8 mouse cellular contexts compared by ENCODE assay signal in genomic region chr7:101311061-101311460, GRCm38 (mm10). TPM values are rescaled to one million over a fixed set of nuclear protein-coding genes. Genes with fewer than 3 reads are reported as not detected.
DNase-seq lines count a peak whose midpoint lies in the region; ATAC-seq and TF ChIP-seq lines count a peak whose summit lies in the region.

No protein-coding gene starts in this region.

- H3K9ac ChIP-seq in heart, embryonic 11.5 days (ENCODE audit: low read depth, low read length): peak overlapping the region; percentile 72; the same call in 1 of the 2 replicates

- H3K27me3 ChIP-seq in heart, embryonic 11.5 days (ENCODE audit: control insufficient read depth, insufficient read depth, low read length): no peaks in the 10 kb centered on the region
- peaks cover 15% of the 10 kb centered on the region for H3K27me3 ChIP-seq in G1E (ENCODE audit: insufficient read depth, low read length)
- no peaks in the 10 kb centered on the region for H3K27me3 ChIP-seq in hindbrain, embryonic 10.5 days (ENCODE audit: insufficient read depth, poor library complexity, severe bottlenecking)

- no peak overlapping the region for H3K27ac ChIP-seq in heart, embryonic 11.5 days (ENCODE audit: low read depth, low read length)
- peak overlapping the region; percentile 90 for H3K27ac ChIP-seq in hindbrain, embryonic 10.5 days
- peak overlapping the region; percentile 88 for H3K27ac ChIP-seq in macrophage

- no peaks in the 10 kb centered on the region for H3K79me2 ChIP-seq in macrophage (ENCODE audit: inconsistent target)

- no peaks in the 10 kb centered on the region for H3K36me3 ChIP-seq in heart, embryonic 11.5 days (ENCODE audit: control insufficient read depth, insufficient read depth, low read length)
- no peaks in the 10 kb centered on the region for H3K36me3 ChIP-seq in G1E (replicated peaks)
- H3K36me3 ChIP-seq in hindbrain, embryonic 10.5 days: no peaks in the 10 kb centered on the region
- H3K36me3 ChIP-seq in macrophage (ENCODE audit: inconsistent target): no peaks in the 10 kb centered on the region

- TF ChIP-seq CTCF in G1E (IDR thresholded peaks at IDR 0.05; ENCODE audit: low read depth, low read length): no peak

- H3K4me3 ChIP-seq in heart, embryonic 11.5 days (ENCODE audit: low read depth, low read length): peak overlapping the region; percentile 51
- peak overlapping the region; percentile 74; the same call in 1 of the 2 replicates for H3K4me3 ChIP-seq in G1E (ENCODE audit: low read depth, low read length)
- peak overlapping the region; percentile 59 for H3K4me3 ChIP-seq in hindbrain, embryonic 10.5 days
- H3K4me3 ChIP-seq in macrophage (ENCODE audit: inconsistent target): peak overlapping the region; percentile 52

- no peak for ATAC-seq in heart, embryonic 11.5 days (replicated peaks; ENCODE audit: insufficient number of reproducible peaks, low FRiP score, low TSS enrichment)
- no peak for ATAC-seq in G1E (ENCODE audit: extremely low read depth, insufficient number of reproducible peaks, low FRiP score, poor library complexity, severe bottlenecking)

- DNase-seq in heart, postnatal 4 days: no peak
- no peak for DNase-seq in G1E (ENCODE audit: low spot score)
- DNase-seq in hindbrain, embryonic 10.5 days (ENCODE audit: low spot score): no peak
- no peak for DNase-seq in adrenal gland, postnatal 14 days
- no peak for DNase-seq in layer of hippocampus, adult 11-12 months (ENCODE audit: low spot score)
- DNase-seq in layer of hippocampus, postnatal 25 days (ENCODE audit: extremely low spot score in 1 of 2, low spot score in 1 of 2): no peak

- 19% methylated on average over 2 of the region's 2 CpGs for WGBS in heart, embryonic 11.5 days (ENCODE audit: insufficient replicate concordance)
- WGBS in hindbrain, embryonic 10.5 days: 43% methylated on average over 2 of the region's 2 CpGs
- 17% methylated on average over 2 of the region's 2 CpGs for WGBS in macrophage (ENCODE audit: missing documents)

- H3K4me2 ChIP-seq in heart, embryonic 11.5 days: peak overlapping the region; percentile 71

- H3K4me1 ChIP-seq in heart, embryonic 11.5 days (ENCODE audit: control insufficient read depth, insufficient read depth, low read length): peaks cover 4% of the 10 kb centered on the region; the same call in 1 of the 2 replicates
- peaks cover 20% of the 10 kb centered on the region for H3K4me1 ChIP-seq in G1E (ENCODE audit: insufficient read depth, low read depth, low read length)
- peaks cover 10% of the 10 kb centered on the region; the same call in 1 of the 2 replicates for H3K4me1 ChIP-seq in hindbrain, embryonic 10.5 days (replicated peaks)

- H3K9me3 ChIP-seq in heart, embryonic 11.5 days (replicated peaks; ENCODE audit: control insufficient read depth, low read length): no peaks in the 10 kb centered on the region
- H3K9me3 ChIP-seq in G1E (replicated peaks): no peaks in the 10 kb centered on the region
- no peaks in the 10 kb centered on the region for H3K9me3 ChIP-seq in hindbrain, embryonic 10.5 days

RNA-seq across cellular contexts. Expression of gene Stard10, which starts 5.8 kb away (rescaled TPM):
- 44.4 and 48.9 TPM in 2 replicates for polyA plus RNA-seq in heart, embryonic 11.5 days (2014; fragmentation: Nextera tagmentation; extraction: Ambion mirVana)
- 10 to 100 TPM; 45.6 to 53.6 TPM for total RNA-seq in heart, postnatal 4 days (2021)
- total RNA-seq in G1E (2014; fragmentation: Nextera tagmentation): not detected in 2 replicates
- not detected in 2 replicates for total RNA-seq in G1E (2017)
- 0.05 and 0.25 TPM in 2 replicates for polyA plus RNA-seq in G1E (2012)
- 9.8 and 10.4 TPM in 2 replicates for polyA plus RNA-seq in hindbrain, embryonic 10.5 days (2016; fragmentation: Nextera tagmentation; extraction: Ambion mirVana)
- total RNA-seq in macrophage (2018; cell fraction: chromatin; rRNA removed): 1 to 10 TPM in 2 of 26 experiments, not detected in 24; 1.1 to 5.2 TPM
- 1 to 10 TPM in 6 of 26 experiments, under 1 TPM in 19, not detected in 1; 0.20 to 1.4 (median 0.77) TPM for total RNA-seq in macrophage (2018; cell fraction: cytosol; rRNA removed)
- total RNA-seq in macrophage (2018; cell fraction: nucleus; rRNA removed): 10 to 100 TPM in 1 of 26 experiments, 1 to 10 TPM in 5, under 1 TPM in 3, not detected in 17; 0.81 to 16.4 (median 1.1) TPM
- 0.68 to 0.99 TPM (median 0.88 TPM) in 3 replicates for polyA plus RNA-seq in macrophage (2018)
- total RNA-seq in adrenal gland, postnatal 14 days (2021): 20.2 and 77.9 TPM in 2 replicates
- 10 to 100 TPM; 22.4 to 23.0 TPM for total RNA-seq in layer of hippocampus, postnatal 25 days (2021)

RNA-seq across cellular contexts. Expression of gene Atg16l2, which starts 9.0 kb away (rescaled TPM):
- 13.7 and 18.9 TPM in 2 replicates for polyA plus RNA-seq in heart, embryonic 11.5 days (2014; fragmentation: Nextera tagmentation; extraction: Ambion mirVana)
- 10 to 100 TPM; 13.0 to 16.0 TPM for total RNA-seq in heart, postnatal 4 days (2021)
- total RNA-seq in G1E (2014; fragmentation: Nextera tagmentation) (0.38 and 0.53 TPM in 2 replicates), G1E (2017) (1.9 and 4.6 TPM in 2 replicates)
- polyA plus RNA-seq in G1E (2012) (1.5 and 3.2 TPM in 2 replicates), macrophage (2018) (4.0 to 14.2 TPM (median 6.1 TPM) in 3 replicates)
- polyA plus RNA-seq in hindbrain, embryonic 10.5 days (2016; fragmentation: Nextera tagmentation; extraction: Ambion mirVana): 13.8 and 20.1 TPM in 2 replicates
- total RNA-seq in macrophage (2018; cell fraction: chromatin; rRNA removed): 100 to 1,000 TPM in 11 of 26 experiments, 10 to 100 TPM in 15; 38.9 to 249 (median 85.4) TPM
- total RNA-seq in macrophage (2018; cell fraction: cytosol; rRNA removed): 1 to 10 TPM; 2.0 to 9.2 (median 5.0) TPM
- total RNA-seq in macrophage (2018; cell fraction: nucleus; rRNA removed): 100 to 1,000 TPM in 1 of 26 experiments, 10 to 100 TPM in 25; 13.5 to 103 (median 42.4) TPM
- total RNA-seq in adrenal gland, postnatal 14 days (2021): 16.6 and 21.5 TPM in 2 replicates
- total RNA-seq in layer of hippocampus, postnatal 25 days (2021): 10 to 100 TPM; 35.1 to 36.6 TPM

RNA-seq across cellular contexts. Expression of gene Arap1, which starts 36.8 kb away (rescaled TPM):
- polyA plus RNA-seq in heart, embryonic 11.5 days (2014; fragmentation: Nextera tagmentation; extraction: Ambion mirVana): 15.4 and 16.0 TPM in 2 replicates
- 10 to 100 TPM; 44.5 to 44.8 TPM for total RNA-seq in heart, postnatal 4 days (2021)
- 39.7 and 67.6 TPM in 2 replicates for total RNA-seq in G1E (2014; fragmentation: Nextera tagmentation)
- total RNA-seq in G1E (2017): 102 and 115 TPM in 2 replicates
- polyA plus RNA-seq in G1E (2012): 55.1 and 62.0 TPM in 2 replicates
- polyA plus RNA-seq in hindbrain, embryonic 10.5 days (2016; fragmentation: Nextera tagmentation; extraction: Ambion mirVana): 14.7 and 19.2 TPM in 2 replicates
- total RNA-seq in macrophage (2018; cell fraction: chromatin; rRNA removed): 1,000 to 10,000 TPM; 1,474 to 3,673 (median 2,470) TPM
- total RNA-seq in macrophage (2018; cell fraction: cytosol; rRNA removed): 100 to 1,000 TPM; 324 to 594 (median 401) TPM
- total RNA-seq in macrophage (2018; cell fraction: nucleus; rRNA removed): 1,000 to 10,000 TPM in 21 of 26 experiments, 100 to 1,000 TPM in 5; 671 to 1,624 (median 1,183) TPM
- 195 to 293 TPM (median 225 TPM) in 3 replicates for polyA plus RNA-seq in macrophage (2018)
- 39.7 and 55.7 TPM in 2 replicates for total RNA-seq in adrenal gland, postnatal 14 days (2021)
- 10 to 100 TPM; 13.9 to 24.2 TPM for total RNA-seq in layer of hippocampus, postnatal 25 days (2021)

Comparison
In these comparisons a context has a peak if more than half of its experiments do, and no peak if none do; other contexts are left out.
1. RNA of gene Stard10, which starts 5.8 kb away (total RNA-seq): 20.2 to 77.9 TPM in adrenal gland, postnatal 14 days, 45.6 to 53.6 TPM in heart, postnatal 4 days and 22.4 to 23.0 TPM in layer of hippocampus, postnatal 25 days; not detected in G1E; every median in the first group is over 10 times any median in the second.
2. Peak in every context shown above with its lines, with median percentiles within 50 percentile points of each other: H3K4me3 ChIP-seq.